Mouse (Mus musculus) frontal cortex, postnatal 14 days (tissue): ENCODE measurements at regions not wholly inside any gene's neighbourhood (a gene's known extent, or its start where the extent isn't known, plus 50 kb on each side); places are given as distances from the start of the nearest gene placed in this dataset.

ENCODE experiments used
- DNase-seq, 2 experiments: peaks; one replicate each; pipeline ENCODE4 v3.0.0; 2022; ENCODE audit warnings: low spot score in 2 of 2

GRCm38 (mm10) chr17:63575316-63576007, 75.6 kb upstream of the Fbxl17 start:
- DNase-seq: peak in 1 of 2 experiments; percentile 22

DNA sequence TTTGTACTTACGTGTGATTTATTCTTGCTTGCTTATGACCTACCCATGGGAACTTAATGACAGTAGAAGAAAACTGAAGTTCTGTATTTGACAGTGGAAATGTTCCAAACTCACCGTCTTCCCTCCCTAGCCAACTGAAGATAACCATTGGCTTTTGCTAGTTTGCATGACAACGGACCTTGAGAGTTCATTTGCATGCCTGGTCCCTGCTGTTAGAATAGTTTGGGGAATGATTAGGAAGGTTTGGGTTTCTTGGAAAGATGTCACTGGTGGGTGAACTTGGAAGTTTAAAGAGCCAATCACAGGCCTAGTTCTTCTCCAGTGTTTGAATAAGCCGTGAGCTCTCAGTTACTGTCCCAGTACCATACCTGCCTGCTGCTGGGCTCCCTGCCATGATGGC, 83.1 kb upstream of the Fbxl17 start:
- no peak for DNase-seq

- DNase-seq: no peak
Measured at GRCm38 (mm10) chr17:63607021-63607751, 107.4 kb upstream of the Fbxl17 start.

GRCm38 (mm10) chr17:63622726-63623125, 122.9 kb upstream of the Fbxl17 start:
- DNase-seq: no peak

- DNase-seq: no peak
Measured at GRCm38 (mm10) chr17:63637598-63637997, 137.8 kb upstream of the Fbxl17 start.

DNA sequence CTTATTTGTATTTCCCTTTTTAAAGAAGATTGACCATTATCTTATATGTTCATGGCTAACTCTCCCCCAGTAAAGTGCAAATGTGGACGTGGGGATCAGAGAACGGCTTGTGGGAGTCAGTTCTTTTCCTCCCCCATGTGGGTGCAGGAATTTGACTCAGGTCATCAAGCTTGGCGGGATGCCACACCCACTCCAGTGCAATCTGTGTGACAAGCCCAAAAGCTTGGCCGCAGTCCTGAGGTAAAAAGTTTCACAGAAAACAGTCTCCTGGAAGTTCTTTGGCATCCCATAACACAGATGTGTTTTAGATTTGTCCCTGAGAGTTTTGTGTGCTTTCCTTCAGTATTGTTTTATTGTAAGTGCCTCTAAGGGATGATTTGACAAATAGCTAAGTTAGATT, 144.6 kb upstream of the Fbxl17 start:
- no peak for DNase-seq

GRCm38 (mm10) chr17:63657687-63658086, 157.9 kb upstream of the Fbxl17 start:
- DNase-seq: no peak

GRCm38 (mm10) chr17:63660841-63661481, 161.1 kb upstream of the Fbxl17 start:
- peak; percentile 26 to 40 for DNase-seq

- DNase-seq: no peak
Measured at GRCm38 (mm10) chr17:63661584-63661983, 161.8 kb upstream of the Fbxl17 start.

DNA sequence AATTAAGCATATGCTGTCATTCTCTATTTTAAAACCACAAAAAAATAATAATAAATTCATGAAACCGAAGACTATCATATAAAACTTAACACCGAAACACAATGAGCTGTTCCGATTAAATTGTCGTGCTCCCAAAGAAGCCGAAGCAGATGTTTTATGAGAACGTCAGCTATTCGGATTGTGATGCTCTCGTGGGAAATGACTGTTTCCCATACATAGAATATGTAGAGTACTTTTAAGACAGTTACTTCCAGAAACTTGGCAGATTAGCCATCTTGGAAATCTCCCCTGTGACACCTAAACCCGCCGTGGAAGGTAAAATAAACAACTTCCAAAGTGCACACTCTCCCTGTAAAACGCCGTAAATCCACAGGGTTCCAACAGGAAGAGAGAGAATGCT, 162.4 kb upstream of the Fbxl17 start:
- DNase-seq: no peak

DNA sequence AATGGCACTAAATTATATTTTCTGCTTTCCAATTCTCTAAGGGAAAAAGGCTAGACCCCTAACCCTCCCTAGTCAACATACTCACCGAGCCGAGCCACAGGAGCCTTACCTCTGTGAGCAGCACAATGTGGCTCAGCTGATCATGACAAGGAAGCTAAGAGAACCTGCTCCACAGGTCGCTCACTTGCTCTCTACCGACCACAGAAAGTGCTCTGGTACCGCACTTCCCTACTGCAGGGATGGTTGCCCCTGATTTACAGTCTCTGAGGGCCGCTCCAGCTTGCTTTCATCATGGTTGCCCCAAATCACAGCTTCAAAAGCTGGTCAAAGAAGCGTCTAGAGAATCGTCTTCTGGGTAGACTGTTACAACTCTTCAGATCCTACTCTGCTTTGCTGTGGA, 177.0 kb upstream of the Fbxl17 start:
- DNase-seq: no peak

GRCm38 (mm10) chr17:63677996-63678657, 178.3 kb upstream of the Fbxl17 start:
- no peak for DNase-seq

- DNase-seq: no peak
Measured at GRCm38 (mm10) chr17:63680479-63680878, 180.7 kb upstream of the Fbxl17 start.

DNA sequence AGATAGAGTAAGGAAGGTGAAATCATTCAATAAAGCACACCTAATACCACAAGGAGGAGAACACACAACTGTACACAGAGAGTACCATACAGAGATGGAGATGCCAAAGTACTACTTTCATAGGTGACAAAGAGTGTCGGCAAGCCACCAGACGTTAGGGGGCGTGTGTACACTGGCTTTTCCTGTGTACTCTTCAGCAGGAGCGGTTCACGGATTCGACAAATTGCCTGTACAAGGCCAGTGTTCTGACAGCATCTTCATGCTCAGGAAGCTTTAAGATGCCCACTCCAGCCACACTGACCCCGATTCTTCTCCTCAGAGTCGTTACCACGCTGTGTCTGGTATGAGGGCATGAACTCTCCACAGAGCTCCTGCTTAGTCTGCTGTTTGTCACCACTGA, 179.5 kb upstream of the Fer start:
- no peak for DNase-seq

DNA sequence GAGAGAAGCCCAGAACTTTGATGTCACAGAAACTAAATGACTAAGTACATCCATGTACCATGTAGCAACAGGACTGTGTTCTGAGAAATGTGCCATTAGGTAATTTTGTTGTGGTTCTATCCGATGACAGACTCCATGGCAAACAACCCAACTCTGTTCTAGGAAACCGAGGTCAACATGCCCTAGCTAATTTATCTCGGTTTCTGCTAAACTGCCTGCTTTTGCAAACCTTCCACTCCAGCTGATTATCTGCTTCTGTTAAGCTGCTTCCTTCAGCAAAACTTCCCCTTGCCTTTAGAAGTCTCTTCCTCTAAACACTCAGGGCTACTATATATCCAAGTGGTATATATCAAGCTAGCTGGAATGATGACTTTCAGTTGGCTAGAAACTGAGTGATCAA, 178.8 kb upstream of the Fer start:
- no peak for DNase-seq

- DNase-seq: no peak
Measured at GRCm38 (mm10) chr17:63685956-63686355, 176.9 kb upstream of the Fer start.

DNA sequence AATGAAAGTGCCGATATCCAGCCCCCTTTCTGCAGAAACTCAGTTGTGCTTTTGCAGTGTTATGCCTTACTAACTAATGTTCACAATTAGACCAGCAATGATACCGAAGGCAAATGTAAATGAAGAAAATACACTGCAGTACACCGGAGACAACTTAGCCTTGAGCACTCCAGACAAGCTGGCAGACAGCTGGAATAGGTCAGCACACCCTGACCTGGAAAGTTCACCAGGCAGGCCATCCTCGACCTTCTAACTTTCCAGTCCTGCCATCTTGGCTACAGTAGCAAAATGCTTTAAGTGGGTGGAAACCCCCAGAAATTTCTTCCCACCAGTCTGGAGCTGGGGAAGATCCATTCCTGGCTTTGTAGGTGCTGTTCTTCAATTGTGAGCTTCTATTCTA, 176.5 kb upstream of the Fer start:
- no peak for DNase-seq

DNA sequence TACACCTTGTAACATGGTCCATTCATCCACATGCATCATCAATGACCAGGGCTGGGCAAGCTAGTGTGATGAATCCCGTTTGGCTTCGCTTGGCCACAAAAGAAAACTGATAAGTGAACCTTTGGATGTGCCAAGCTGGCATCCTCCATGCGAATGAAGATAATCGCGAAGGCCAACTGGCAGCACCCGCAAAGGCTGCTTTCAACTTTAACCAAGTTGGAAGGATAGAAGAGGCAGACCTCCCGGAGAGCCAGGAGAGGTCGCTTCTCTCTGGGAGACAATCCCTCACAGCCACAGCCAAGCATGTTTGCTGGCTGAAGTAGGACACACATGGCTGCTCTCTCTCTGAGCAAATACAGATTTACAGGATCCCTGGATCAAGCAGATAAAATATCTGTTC, 173.6 kb upstream of the Fer start:
- no peak for DNase-seq

DNA sequence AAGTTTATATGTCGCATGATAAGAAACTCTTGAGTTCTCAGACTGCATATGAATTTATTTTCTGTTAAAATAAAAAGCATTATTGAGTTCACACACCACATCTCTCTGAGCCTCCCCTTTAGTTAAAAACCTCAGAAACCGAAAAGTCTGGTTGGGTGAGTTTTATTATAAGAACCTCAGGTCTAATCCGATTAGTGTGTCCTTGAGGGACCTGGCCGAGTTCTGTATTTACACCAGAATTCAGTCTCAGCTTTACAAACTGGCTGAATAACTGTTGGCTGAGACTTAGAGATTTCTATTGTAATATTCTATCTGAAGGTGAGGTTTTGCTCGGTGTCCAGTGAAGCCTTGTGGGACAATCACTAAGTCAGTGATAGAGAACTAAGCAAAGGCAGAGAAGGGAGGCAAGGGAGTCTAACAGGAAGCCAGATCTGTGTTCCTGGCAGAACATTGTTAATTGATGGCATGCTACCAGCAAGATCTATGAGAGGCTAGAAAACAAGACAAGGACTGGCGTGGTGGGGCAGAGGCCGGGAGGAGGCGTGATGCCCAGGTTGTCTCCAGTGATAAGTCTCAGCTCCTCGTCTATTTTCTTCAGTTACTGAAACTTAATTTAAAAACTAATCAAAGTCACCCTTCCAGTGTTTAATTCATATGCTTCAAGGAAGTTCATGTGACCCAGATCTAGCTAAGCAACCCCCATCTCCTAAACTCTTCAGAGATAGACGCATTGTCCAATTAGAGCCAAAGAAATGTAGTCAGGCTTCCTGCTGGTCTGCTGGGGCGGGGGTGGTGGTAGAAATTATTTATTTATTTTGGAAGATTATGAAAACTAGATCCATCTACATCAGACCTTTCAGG, 171.8 kb upstream of the Fer start:
- DNase-seq: no peak

DNA sequence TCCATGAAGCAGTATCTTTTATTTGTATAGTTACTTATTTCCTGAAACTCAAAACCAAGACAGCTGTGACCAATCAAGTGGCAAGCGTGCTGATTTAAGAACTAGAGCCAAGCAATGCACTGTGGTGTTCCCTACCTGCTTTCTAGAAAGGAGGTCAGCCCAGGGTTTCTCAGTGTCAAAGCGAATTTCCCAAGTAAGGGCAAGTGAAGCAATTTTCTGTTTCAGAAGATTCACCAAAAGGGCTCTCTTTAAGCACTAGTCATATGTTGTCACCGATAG, 171.2 kb upstream of the Fer start:
- no peak for DNase-seq

GRCm38 (mm10) chr17:63693274-63693673, 169.6 kb upstream of the Fer start:
- DNase-seq: no peak

GRCm38 (mm10) chr17:63699537-63699936, 163.3 kb upstream of the Fer start:
- DNase-seq: no peak
